Mouse (Mus musculus) cerebellum, postnatal 4 days (tissue): ENCODE measurements around the gene 5730596B20Rik.

ENCODE experiments used
- DNase-seq, 2 experiments: peaks; one replicate each; pipeline ENCODE4 v3.0.0; 2022; ENCODE audit warnings: low spot score in 2 of 2, mixed read lengths in 1 of 2

5730596B20Rik gene

DNA sequence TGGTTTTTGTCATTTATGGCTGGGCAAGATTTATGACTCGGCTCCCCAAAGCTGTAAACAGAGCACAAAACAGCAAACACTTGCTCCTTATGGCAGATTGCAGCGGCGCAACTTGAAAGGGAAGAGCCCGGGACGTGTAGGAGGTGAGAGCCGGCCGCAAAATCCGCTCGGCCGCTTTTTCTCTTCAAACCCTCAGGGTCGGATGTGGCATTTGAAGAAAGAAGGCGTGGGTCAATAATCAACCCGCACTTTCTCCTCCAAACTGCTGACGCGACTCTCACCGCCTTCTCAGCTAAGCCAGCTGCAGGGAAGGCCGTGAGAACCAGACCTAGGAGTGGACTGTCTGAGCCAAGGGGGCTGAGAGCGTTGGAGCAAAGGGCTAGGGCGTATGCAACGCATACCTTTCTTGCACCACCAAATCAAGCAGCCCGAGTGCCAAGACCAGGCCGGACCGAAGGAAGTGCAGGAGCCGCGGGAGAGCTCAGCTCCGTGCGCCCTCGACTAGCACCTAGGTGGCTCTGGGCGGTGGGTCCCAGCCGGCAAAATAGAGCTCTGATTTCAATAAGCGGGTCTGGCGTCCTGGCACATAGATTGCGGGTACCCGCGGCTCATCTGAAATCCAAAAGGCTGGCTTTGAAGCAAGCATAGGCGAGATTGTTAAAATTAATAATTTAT, at the start of gene 5730596B20Rik:
TSS of gene 5730596B20Rik (plus strand) at position 438 of the 675 bp plus-strand sequence.
- DNase-seq = no peak

DNA sequence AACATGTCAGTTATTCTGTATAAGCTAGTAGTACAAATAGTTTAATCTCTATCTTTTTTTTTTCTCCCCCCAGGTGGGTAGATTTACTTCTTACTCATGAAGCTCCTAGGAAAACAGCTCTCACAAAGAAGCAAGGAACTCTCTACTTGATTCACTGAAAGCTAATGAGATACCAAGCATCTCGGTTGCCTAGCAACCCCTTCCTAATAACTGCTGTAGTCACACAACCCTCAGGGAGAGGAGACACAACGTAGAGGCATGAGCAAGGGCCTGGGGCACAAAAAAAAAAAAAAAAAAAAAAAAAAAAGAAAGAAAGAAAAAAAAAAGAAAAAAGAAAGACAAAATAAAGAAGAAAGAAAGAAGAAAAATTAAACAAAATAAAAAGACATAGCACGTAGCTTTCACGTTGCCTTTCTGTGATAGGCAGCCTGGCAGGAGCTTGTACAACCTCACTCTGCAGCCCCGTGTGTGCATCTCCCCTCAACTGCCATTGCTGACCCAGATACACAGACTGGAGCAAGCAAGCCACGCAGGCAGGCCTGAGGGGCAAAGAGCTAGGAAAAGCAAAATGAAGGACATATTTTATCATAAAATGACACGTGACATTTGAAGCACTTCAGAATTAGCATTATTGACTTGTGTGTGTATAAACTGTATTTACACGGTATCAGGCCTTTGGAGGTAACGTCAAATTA, 39.3 kb upstream of the 5730596B20Rik start:
- DNase-seq = no peak

DNA sequence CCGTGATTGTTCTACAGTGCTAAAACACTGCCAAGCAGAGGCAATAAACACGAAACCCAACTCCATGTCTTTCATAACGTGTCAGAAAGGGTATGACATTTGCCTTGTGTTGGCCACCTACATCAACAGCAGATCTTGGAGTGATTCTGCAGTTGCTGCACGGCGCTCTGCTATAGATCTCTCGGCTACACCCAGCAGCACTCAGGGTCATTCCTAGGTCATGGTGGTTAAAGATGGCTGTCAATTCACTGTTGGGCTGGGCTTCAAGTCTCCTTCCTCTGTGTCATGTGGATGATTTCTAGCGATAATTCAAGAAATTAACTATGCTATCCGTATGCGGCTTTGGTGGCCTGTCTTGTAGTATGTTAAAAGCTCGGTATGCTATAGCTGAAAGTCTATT, 38.7 kb upstream of the 5730596B20Rik start:
- DNase-seq = no peak

- DNase-seq = no peak
Observed at GRCm38 (mm10) chr6:52139115-52139514, 38.2 kb upstream of the 5730596B20Rik start.

- no peak for DNase-seq
Observed at GRCm38 (mm10) chr6:52150401-52150966, 26.8 kb upstream of the 5730596B20Rik start.

- no peak for DNase-seq
Observed at GRCm38 (mm10) chr6:52151571-52151970, 25.7 kb upstream of the 5730596B20Rik start.

- no peak for DNase-seq
Observed at GRCm38 (mm10) chr6:52152226-52153193, 24.8 kb upstream of the 5730596B20Rik start.

- DNase-seq = no peak
Observed at GRCm38 (mm10) chr6:52153270-52153669, 24.0 kb upstream of the 5730596B20Rik start.

- no peak for DNase-seq
Observed at GRCm38 (mm10) chr6:52154044-52154443, 23.3 kb upstream of the 5730596B20Rik start.

GRCm38 (mm10) chr6:52155471-52155870, 21.8 kb upstream of the 5730596B20Rik start:
- DNase-seq = no peak

DNA sequence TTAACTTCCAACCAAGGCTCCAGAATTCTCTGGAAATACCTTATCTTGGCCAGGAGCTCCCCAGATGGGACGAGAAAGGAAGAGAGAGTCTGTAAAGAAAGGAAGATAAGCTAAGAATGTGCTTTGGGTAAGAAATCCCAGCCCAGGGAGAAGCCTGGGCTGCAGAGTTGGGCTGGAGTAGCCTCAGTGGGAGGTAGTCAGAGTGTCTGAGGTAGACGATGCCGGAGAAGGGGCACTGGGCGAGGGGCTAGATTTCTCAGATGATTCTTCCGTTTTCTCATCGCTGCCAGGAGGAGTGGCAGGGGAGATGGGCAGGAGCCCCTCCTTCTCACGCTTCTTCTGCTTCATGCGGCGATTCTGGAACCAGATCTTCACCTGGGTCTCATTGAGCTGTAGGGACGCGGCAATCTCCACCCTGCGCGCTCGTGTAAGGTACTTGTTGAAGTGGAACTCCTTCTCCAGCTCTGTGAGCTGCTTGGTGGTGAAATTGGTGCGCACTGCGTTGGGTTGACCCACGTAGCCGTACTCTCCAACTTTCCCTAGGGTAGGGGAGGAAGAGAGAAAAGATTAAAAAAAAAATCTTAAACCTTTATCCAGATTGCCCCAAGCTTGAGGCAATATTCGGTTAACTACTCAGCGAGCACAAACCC, 20.6 kb upstream of the 5730596B20Rik start:
- DNase-seq = no peak

DNA sequence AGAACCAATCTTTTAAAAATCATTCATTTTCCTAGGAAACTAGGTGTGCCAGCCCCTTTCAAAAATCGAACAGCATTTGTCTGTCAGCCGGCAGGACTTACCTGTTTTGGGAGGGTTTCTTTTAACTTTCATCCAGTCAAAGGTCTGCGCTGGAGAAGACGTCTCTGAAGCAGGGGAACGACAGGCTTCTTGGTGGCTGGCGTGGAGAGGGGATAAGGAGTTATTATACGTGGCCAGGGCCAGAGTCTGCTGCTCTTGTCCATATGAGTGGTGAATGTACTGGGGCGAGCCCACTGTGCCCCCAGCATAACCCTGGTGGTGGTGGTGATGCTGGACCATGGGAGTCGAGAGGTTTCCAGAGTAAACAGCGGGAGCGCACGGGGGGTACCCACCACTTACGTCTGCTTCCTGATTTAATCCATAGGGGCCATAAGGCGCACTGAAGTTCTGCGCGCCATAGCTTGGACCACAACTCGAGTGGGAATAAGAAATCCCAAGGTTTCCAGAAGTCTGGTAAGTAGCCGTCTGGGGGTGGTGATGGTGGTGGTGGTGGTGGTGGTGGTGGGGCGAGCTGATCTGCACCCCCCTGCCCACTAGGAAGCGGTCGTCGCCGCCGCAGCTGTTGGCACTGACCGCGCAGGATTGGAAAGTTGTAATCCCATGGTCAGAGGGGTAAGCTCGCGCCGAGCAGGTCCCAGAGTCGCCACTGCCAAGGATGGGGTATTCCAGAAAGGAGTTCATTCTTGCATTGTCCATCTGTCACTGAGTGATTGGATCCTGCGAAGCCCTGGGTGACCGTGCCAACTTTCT, 19.6 kb upstream of the 5730596B20Rik start:
- DNase-seq = no peak

DNA sequence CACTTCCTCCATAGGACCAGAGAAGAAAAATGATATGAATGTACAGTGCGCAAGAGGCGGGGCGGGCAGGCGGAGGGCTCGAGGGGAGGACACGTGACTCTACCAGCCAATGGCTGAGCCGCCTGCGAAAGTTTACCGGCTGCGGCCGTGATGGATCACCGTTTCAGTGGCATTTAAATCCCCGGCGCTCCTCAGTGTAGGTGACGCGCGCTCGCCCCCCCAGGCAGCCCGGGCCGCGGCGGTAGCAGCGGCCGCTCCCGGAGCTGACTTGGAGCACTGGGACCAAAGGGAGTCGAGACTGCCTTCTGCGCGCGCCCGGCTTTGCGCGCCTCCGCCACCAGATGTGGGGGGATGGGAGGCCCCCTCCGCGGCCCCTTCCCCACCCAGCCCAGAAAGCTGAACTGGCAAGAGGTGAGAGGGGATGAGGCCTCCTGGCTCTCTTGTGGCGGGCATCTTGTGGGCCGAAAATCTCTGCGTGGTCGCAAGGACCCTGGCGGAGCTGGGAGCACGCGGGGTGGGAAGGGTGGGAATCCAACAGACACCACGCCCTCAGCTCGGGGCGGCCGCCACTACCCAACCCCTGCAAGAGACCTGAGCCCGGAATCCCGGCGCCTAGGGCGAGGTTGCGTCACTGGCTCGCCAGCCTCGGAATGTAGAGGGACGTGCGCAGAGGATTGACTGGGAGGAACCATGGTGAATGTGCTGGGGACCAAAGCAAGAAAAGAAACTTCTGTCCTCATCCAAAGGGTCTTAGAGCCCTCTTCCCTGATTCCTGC, 18.8 kb upstream of the 5730596B20Rik start, which contains the start of gene Hoxa1:
TSS of gene Hoxa1 (minus strand) at position 42 of the 776 bp plus-strand sequence.
- no peak for DNase-seq

DNA sequence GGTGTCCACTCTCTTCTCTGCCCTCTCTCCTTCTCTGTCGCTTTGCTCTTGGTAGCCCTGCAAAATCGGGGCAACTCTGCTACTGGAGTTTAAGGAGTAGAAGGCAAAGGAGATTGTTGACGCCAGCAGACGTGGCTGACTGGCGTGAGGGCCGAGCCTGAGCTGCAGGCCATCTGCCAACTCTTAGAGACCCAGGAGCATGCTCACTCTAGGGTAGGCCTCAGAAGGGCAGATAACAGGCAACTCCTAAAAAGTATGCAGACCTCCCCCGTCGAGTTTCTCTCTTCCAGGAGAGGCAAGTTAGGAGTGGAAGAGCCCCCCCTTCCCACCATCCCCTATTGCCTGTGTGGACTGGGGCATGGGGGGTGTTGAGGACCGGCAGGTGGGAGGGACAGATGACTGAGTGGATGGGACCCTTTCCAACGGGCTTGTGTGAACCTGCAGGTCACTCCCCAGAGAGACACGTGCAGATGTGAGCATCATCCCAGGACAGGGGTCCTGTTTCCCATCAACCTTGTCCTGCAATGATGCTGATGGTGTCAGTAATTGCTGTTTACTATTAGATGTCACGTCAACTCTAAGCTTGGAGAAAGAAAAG, 18.0 kb upstream of the 5730596B20Rik start:
- DNase-seq = no peak

DNA sequence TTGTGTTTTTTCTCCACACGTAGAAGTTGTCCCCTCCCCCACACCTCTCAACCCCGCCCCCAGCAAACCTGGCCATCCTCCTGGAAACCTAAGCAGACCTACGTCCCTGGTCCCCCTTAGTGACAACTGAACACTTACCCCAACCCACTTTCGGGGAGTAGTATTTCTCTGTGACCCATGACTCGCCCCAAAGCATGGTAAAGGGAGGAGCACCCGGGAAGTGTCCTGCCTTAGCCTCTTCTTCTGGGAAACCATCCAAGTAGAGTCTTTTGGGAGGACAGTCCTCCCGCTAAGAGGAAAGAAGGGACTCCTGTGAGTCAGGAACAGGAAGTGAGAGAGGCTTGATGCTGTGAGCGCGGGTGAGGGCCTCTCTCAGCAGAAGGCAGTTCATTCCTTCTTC, 17.3 kb upstream of the 5730596B20Rik start:
- no peak for DNase-seq

DNA sequence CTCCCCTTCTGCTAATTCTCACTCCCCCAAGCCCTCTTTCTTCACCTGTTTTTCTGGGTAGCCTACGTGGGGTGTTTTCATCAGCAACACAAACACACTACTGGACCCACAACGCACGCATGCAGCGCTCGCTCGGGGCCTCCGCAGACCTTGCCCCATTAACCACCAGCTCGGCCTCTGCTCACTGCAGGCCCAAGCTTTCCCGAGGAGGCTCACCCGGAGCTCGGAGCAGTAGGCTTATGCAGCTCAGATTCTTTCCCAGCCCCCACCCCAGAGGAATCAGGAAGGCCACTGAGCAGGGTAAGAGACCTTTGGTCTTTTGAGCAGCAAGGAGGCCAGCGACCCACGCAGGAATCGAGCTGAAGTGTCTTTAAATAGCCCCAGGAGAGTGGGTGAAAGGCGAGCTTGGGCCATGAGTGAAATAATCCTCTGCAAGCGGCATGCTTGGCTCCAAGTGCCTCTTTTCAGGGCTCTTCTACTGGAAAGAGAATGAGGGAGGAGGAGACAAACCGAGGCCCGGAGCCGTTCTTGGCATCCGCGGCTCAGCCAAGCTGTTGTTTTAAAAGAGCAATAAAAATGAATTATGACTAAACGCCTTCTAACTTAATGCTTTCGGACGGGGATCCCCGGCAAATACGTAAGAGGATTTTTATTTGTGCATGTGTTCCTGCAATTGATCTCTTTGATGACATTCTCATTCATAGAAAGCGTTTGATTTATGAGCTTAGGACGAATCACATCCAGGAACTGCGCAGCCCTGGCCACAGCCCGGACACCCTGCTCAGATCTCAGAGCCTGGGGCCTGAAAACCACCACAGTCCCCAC, 16.6 kb upstream of the 5730596B20Rik start:
- no peak for DNase-seq

GRCm38 (mm10) chr6:52161336-52162092, 15.8 kb upstream of the 5730596B20Rik start:
- no peak for DNase-seq

GRCm38 (mm10) chr6:52162093-52162380, 15.3 kb upstream of the 5730596B20Rik start:
- DNase-seq = no peak
